In the genomic region with DNA sequence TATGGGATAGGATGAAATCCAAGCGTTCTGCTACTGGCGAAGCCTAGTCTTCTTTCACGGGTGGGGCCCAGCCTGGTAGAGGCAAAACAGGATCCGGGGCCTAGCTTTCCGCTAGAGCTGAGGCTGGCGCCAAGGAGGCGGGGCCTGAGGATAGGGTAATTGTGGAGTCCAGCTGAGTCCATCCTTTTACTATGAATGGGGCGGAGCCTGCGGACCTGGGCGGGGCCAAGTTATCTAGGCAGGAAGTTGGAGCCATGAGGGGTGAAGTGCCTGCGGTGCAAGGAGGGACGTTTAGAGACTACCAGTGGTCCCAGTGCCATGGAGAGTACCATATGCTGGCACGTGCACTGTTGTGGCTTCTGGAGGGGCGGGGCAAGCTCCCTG, we compare ENCODE assay signal across 8 mouse cellular contexts. TPM values are rescaled to one million over a fixed set of nuclear protein-coding genes. Genes with fewer than 3 reads are reported as not detected.
A peak's percentile ranks its signal among the peaks of the same experiment; 100 is the strongest.
DNase-seq lines count a peak whose midpoint lies in the region; ATAC-seq and TF ChIP-seq lines count a peak whose summit lies in the region.

No protein-coding gene starts in this region.

- peak overlapping the region; percentile 97 for H3K4me2 ChIP-seq in lung, embryonic 14.5 days

- peak overlapping the region; percentile 92 for H3K27ac ChIP-seq in lung, embryonic 14.5 days (ENCODE audit: low read depth)

- no peak for TF ChIP-seq CTCF in lung, embryonic 14.5 days (IDR thresholded peaks at IDR 0.05; ENCODE audit: low read depth)

- peak overlapping the region; percentile 36 for H3K9ac ChIP-seq in lung, embryonic 14.5 days

- peaks cover 15% of the 10 kb centered on the region for H3K4me1 ChIP-seq in lung, embryonic 14.5 days (ENCODE audit: insufficient read depth)

- ATAC-seq in frontal cortex, adult (ENCODE audit: low TSS enrichment): peak; percentile 34
- peak; percentile 73 to 79 for ATAC-seq in hematopoietic stem cell, adult 5-6 weeks (replicated peaks in 1 of 2; ENCODE audit: insufficient read depth in 1 of 2, low FRiP score in 2 of 2, low TSS enrichment in 1 of 2, low read depth in 1 of 2, poor library complexity in 2 of 2, severe bottlenecking in 2 of 2)
- ATAC-seq in lung, embryonic 14.5 days (ENCODE audit: insufficient read depth): peak; percentile 68
- ATAC-seq in neutrophil, adult 5-6 weeks (ENCODE audit: extremely low read depth, insufficient number of reproducible peaks, low FRiP score, poor library complexity, severe bottlenecking): peak; percentile 53

- H3K4me3 ChIP-seq in lung, embryonic 14.5 days (ENCODE audit: low read depth, low read length): peak overlapping the region; percentile 43

- no peaks in the 10 kb centered on the region for H3K9me3 ChIP-seq in lung, embryonic 14.5 days (ENCODE audit: low read depth, low read length)

- peak; percentile 99 for DNase-seq in NIH3T3 (ENCODE audit: low read depth)
- DNase-seq in cerebellum, adult 9-11 months: peak; percentile 95
- peak; percentile 89 to 92 for DNase-seq in layer of hippocampus, adult 8-10 months (ENCODE audit: low spot score in 2 of 2)
- peak; percentile 99 for DNase-seq in lung, embryonic 14.5 days
- DNase-seq in thymus, postnatal 10 days (ENCODE audit: low spot score in 2 of 2): peak; percentile 49 to 58

- no peaks in the 10 kb centered on the region for H3K27me3 ChIP-seq in lung, embryonic 14.5 days (ENCODE audit: insufficient read depth, low read length)

- 1% methylated on average over 14 of the region's 14 CpGs for WGBS in lung, embryonic 14.5 days

- peaks cover 25% of the 10 kb centered on the region; the same call in 1 of the 2 replicates for H3K36me3 ChIP-seq in lung, embryonic 14.5 days (ENCODE audit: insufficient read depth)

RNA-seq across cellular contexts. Expression of a gene that starts 0.3 kb away (rescaled TPM):
- 150 and 329 TPM in 2 replicates for total RNA-seq in hematopoietic stem cell, adult 5-6 weeks (2017)
- 10 to 100 TPM; 84.8 to 98.3 (median 91.6) TPM for total RNA-seq in layer of hippocampus, adult 8-10 months (2022)
- polyA plus RNA-seq in lung, embryonic 14.5 days (2014; fragmentation: Nextera tagmentation; extraction: Ambion mirVana): 44.9 and 49.3 TPM in 2 replicates
- total RNA-seq in neutrophil, adult 5-6 weeks (2017): 83.8 and 93.6 TPM in 2 replicates

RNA-seq across cellular contexts. Expression of a gene that starts 0.8 kb away (rescaled TPM):
- total RNA-seq in hematopoietic stem cell, adult 5-6 weeks (2017): 0.81 and 1.8 TPM in 2 replicates
- 10 to 100 TPM; 22.4 to 34.7 (median 27.9) TPM for total RNA-seq in layer of hippocampus, adult 8-10 months (2022)
- 26.8 and 29.4 TPM in 2 replicates for polyA plus RNA-seq in lung, embryonic 14.5 days (2014; fragmentation: Nextera tagmentation; extraction: Ambion mirVana)
- 0.70 and 2.7 TPM in 2 replicates for total RNA-seq in neutrophil, adult 5-6 weeks (2017)

RNA-seq across cellular contexts. Expression of a gene that starts 12.7 kb away (rescaled TPM):
- 79.6 and 101 TPM in 2 replicates for total RNA-seq in hematopoietic stem cell, adult 5-6 weeks (2017)
- 100 to 1,000 TPM; 190 to 206 (median 201) TPM for total RNA-seq in layer of hippocampus, adult 8-10 months (2022)
- 318 and 319 TPM in 2 replicates for polyA plus RNA-seq in lung, embryonic 14.5 days (2014; fragmentation: Nextera tagmentation; extraction: Ambion mirVana)
- total RNA-seq in neutrophil, adult 5-6 weeks (2017): 54.3 and 69.8 TPM in 2 replicates

RNA-seq across cellular contexts. Expression of a gene that starts 30.7 kb away (rescaled TPM):
- 2,831 and 3,208 TPM in 2 replicates for total RNA-seq in hematopoietic stem cell, adult 5-6 weeks (2017)
- 1,000 to 10,000 TPM in 1 of 4 experiments, 100 to 1,000 TPM in 3; 755 to 1,005 (median 888) TPM for total RNA-seq in layer of hippocampus, adult 8-10 months (2022)
- 1,192 and 1,202 TPM in 2 replicates for polyA plus RNA-seq in lung, embryonic 14.5 days (2014; fragmentation: Nextera tagmentation; extraction: Ambion mirVana)
- total RNA-seq in neutrophil, adult 5-6 weeks (2017): 1,847 and 1,925 TPM in 2 replicates

RNA-seq across cellular contexts. Expression of a gene that starts 34.2 kb away (rescaled TPM):
- 0.30 and 0.75 TPM in 2 replicates for total RNA-seq in hematopoietic stem cell, adult 5-6 weeks (2017)
- total RNA-seq in layer of hippocampus, adult 8-10 months (2022): 100 to 1,000 TPM in 3 of 4 experiments, 10 to 100 TPM in 1; 90.4 to 113 (median 110) TPM
- 0.62 and 0.96 TPM in 2 replicates for polyA plus RNA-seq in lung, embryonic 14.5 days (2014; fragmentation: Nextera tagmentation; extraction: Ambion mirVana)
- total RNA-seq in neutrophil, adult 5-6 weeks (2017): 0.23 and 0.37 TPM in 2 replicates

Comparison
In these comparisons a context has a peak if more than half of its experiments do, and no peak if none do; other contexts are left out.
1. Peak in every context shown above with its lines: DNase-seq, ATAC-seq, H3K4me3 ChIP-seq and H3K27ac ChIP-seq.